Mouse (Mus musculus): ENCODE results near the gene Gpr34. TPM values are rescaled to one million over a fixed set of nuclear protein-coding genes. Genes with fewer than 3 reads are reported as not detected.

Gene Gpr34
- polyA plus RNA-seq, 1 experiment from 2014 or later, result 0.38 TPM

DNA sequence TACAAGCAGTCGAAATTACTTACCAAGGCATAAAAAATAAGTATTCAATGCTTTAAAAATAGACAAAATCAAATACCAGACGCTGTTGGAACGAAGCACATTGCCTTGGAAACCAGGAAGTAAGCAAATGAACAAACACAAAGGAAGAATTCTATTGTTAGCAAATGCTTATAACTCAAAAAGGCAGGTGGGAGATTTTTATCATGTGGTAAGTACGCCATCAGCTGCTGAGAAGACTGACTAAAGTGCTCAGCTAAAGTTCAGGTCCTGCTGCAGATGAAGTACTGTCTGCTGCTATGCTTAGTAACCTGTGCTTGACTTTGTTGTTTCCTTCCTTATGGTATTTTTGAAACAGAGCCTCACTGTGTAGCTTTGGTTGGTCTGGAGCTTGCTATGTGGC, 13.4 kb upstream of the Gpr34 start:
- no peak for ATAC-seq (ENCODE audit: low read depth)
- Histone ChIP-seq H3K4me1 (ENCODE audit: control insufficient read depth, low read depth, low read length) (no peaks in the 10 kb centered on the region), H3K4me3 (ENCODE audit: low read depth, low read length) (no peak overlapping the region), H3K9ac (ENCODE audit: low read depth, low read length) (no peak overlapping the region), H3K9me3 (replicated peaks; ENCODE audit: control insufficient read depth, low read length) (no peaks in the 10 kb centered on the region), H3K27me3 (ENCODE audit: control insufficient read depth, insufficient read depth, low read depth, low read length) (no peaks in the 10 kb centered on the region), H3K27ac (ENCODE audit: low read length) (no peak overlapping the region), H3K36me3 (ENCODE audit: control insufficient read depth, insufficient read depth) (no peaks in the 10 kb centered on the region), H3K4me2 (ENCODE audit: low read depth, low read length) (no peak overlapping the region)
- 52% methylated on average over 4 of the region's 4 CpGs for WGBS (ENCODE audit: insufficient replicate concordance)

DNA sequence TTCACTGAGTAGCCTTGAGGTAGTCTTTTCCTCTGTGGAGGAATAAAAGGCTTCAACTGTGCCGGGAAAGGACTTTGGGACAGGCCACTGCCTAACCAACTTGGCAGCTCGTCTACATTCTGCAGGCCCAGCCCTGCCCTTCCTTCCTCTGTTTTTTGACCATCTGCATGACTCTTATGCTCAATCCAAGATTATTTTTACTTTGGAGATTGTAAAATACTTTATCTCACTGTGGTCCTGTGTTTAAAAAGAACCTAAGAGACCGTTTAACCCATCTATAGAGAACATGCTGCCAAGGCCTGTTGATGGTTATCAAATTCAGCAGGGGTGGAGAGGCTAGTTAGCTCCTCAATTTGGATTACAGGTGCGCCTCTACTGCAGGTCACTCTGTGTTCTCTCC, 10.4 kb upstream of the Gpr34 start:
- Histone ChIP-seq H3K27ac (ENCODE audit: low read length) (no peak overlapping the region), H3K9ac (ENCODE audit: low read depth, low read length) (no peak overlapping the region), H3K27me3 (ENCODE audit: control insufficient read depth, insufficient read depth, low read depth, low read length) (no peaks in the 10 kb centered on the region), H3K4me2 (ENCODE audit: low read depth, low read length) (no peak overlapping the region), H3K36me3 (ENCODE audit: control insufficient read depth, insufficient read depth) (no peaks in the 10 kb centered on the region), H3K4me1 (ENCODE audit: control insufficient read depth, low read depth, low read length) (no peaks in the 10 kb centered on the region), H3K9me3 (replicated peaks; ENCODE audit: control insufficient read depth, low read length) (no peaks in the 10 kb centered on the region), H3K4me3 (ENCODE audit: low read depth, low read length) (no peak overlapping the region)
- WGBS (ENCODE audit: insufficient replicate concordance), result 58% methylated on average over 4 of the region's 4 CpGs
- no peak for ATAC-seq (ENCODE audit: low read depth)

DNA sequence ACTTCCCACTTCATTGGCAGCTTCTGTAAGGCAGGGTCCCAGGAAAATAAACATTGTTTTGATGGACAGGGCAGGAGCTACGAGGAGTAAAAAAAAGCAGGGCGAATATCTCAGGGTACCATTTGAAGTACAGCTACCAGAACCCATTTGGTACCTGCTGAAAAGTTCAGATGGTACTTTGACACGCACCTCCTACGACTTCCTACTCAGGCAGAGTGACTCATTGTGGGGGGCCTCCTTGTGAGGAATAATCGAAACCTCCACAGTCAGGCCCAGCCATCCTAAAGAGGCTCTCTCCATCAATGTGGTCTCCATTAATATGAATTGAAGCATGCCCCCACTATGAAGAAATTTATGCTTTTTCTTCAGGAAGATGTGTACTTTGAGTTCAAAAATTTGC, 9.2 kb upstream of the Gpr34 start:
- H3K27me3 ChIP-seq (ENCODE audit: control insufficient read depth, insufficient read depth, low read depth, low read length), result no peaks in the 10 kb centered on the region
- no peak overlapping the region for H3K27ac ChIP-seq (ENCODE audit: low read length)
- no peak overlapping the region for H3K4me2 ChIP-seq (ENCODE audit: low read depth, low read length)
- ATAC-seq (ENCODE audit: low read depth), result no peak
- H3K9ac ChIP-seq (ENCODE audit: low read depth, low read length), result no peak overlapping the region
- 54% methylated on average over 5 of the region's 5 CpGs for WGBS (ENCODE audit: insufficient replicate concordance)
- no peaks in the 10 kb centered on the region for H3K4me1 ChIP-seq (ENCODE audit: control insufficient read depth, low read depth, low read length)
- no peak overlapping the region for H3K4me3 ChIP-seq (ENCODE audit: low read depth, low read length)
- no peaks in the 10 kb centered on the region for H3K36me3 ChIP-seq (ENCODE audit: control insufficient read depth, insufficient read depth)
- H3K9me3 ChIP-seq (replicated peaks; ENCODE audit: control insufficient read depth, low read length), result no peaks in the 10 kb centered on the region

DNA sequence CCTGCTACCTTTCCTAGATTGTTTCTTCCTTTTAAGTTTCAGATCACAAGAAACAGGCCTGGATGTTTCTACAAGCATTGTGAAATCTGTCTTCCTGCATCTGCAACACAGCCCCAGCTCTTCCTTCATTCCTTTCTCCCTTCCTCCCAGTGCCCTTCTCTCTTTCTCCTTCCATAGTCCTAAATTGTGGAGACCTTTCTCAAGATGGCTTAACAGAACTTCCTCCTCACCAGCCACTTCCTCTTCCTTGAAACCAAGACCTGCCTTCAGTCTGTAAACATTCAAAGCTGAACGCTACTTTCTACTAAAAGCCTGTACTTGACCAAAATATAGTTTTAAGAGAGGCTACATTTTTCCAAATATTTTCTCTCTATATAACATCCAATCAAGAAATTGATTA, 4.5 kb downstream of the Gpr34 start:
- Histone ChIP-seq H3K4me2 (ENCODE audit: low read depth, low read length) (no peak overlapping the region), H3K27ac (ENCODE audit: low read length) (no peak overlapping the region), H3K36me3 (ENCODE audit: control insufficient read depth, insufficient read depth) (no peaks in the 10 kb centered on the region), H3K4me1 (ENCODE audit: control insufficient read depth, low read depth, low read length) (no peaks in the 10 kb centered on the region), H3K9ac (ENCODE audit: low read depth, low read length) (no peak overlapping the region), H3K4me3 (ENCODE audit: low read depth, low read length) (no peak overlapping the region), H3K9me3 (replicated peaks; ENCODE audit: control insufficient read depth, low read length) (no peaks in the 10 kb centered on the region), H3K27me3 (ENCODE audit: control insufficient read depth, insufficient read depth, low read depth, low read length) (no peaks in the 10 kb centered on the region)
- 42% methylated on average over 1 of the region's 1 CpGs for WGBS (ENCODE audit: insufficient replicate concordance)
- ATAC-seq (ENCODE audit: low read depth), result no peak

DNA sequence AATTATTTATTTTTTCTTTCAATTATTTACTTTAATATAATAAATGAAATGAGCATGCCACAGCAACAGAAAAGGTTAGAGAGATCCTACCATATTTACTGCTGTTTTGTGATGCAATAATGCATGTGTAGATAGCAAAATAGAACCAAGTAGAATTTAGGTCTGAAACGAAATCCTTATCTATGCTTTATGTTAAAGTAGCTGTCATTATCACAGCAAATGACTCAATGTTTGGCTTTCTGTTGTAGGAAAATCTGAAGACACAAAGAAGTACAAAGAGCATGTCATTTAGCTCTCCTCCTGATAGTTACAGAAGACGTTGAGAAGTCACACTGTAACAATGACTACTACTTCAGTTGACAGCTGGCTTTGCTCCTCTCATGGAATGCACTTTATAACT, 7.0 kb downstream of the Gpr34 start:
- Histone ChIP-seq H3K36me3 (ENCODE audit: control insufficient read depth, insufficient read depth) (no peaks in the 10 kb centered on the region), H3K27ac (ENCODE audit: low read length) (no peak overlapping the region), H3K4me1 (ENCODE audit: control insufficient read depth, low read depth, low read length) (no peaks in the 10 kb centered on the region), H3K27me3 (ENCODE audit: control insufficient read depth, insufficient read depth, low read depth, low read length) (no peaks in the 10 kb centered on the region), H3K4me3 (ENCODE audit: low read depth, low read length) (no peak overlapping the region), H3K9me3 (replicated peaks; ENCODE audit: control insufficient read depth, low read length) (no peaks in the 10 kb centered on the region), H3K4me2 (ENCODE audit: low read depth, low read length) (no peak overlapping the region), H3K9ac (ENCODE audit: low read depth, low read length) (no peak overlapping the region)
- WGBS (ENCODE audit: insufficient replicate concordance), result 30% methylated on average over 2 of the region's 2 CpGs
- no peak for ATAC-seq (ENCODE audit: low read depth)

DNA sequence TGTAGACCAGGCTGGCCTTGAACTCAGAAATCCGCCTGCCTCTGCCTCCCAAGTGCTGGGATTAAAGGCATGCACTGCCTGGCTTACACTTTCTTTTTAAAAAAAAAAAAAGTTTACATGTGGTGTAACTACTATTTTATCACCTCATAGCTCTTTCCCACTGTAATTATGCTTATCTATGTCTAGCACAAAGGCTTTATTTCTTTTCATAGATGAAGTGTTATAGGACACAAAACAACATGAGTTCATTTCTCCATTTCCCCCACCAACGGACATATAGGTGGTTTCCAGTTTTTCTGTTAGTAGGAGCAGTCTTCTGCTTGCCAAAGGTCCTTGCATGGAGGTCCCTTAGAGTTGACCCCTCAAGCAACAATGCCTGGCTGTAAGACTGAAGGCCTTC, 20.0 kb downstream of the Gpr34 start:
- Histone ChIP-seq H3K36me3 (ENCODE audit: control insufficient read depth, insufficient read depth) (no peaks in the 10 kb centered on the region), H3K27me3 (ENCODE audit: control insufficient read depth, insufficient read depth, low read depth, low read length) (no peaks in the 10 kb centered on the region), H3K9ac (ENCODE audit: low read depth, low read length) (no peak overlapping the region), H3K4me3 (ENCODE audit: low read depth, low read length) (no peak overlapping the region), H3K4me1 (ENCODE audit: control insufficient read depth, low read depth, low read length) (no peaks in the 10 kb centered on the region; the same call in 1 of the 2 replicates), H3K27ac (ENCODE audit: low read length) (no peak overlapping the region), H3K4me2 (ENCODE audit: low read depth, low read length) (no peak overlapping the region), H3K9me3 (replicated peaks; ENCODE audit: control insufficient read depth, low read length) (no peaks in the 10 kb centered on the region)
- WGBS (ENCODE audit: insufficient replicate concordance), result 28% methylated on average over 2 of the region's 2 CpGs
- no peak for ATAC-seq (ENCODE audit: low read depth)

DNA sequence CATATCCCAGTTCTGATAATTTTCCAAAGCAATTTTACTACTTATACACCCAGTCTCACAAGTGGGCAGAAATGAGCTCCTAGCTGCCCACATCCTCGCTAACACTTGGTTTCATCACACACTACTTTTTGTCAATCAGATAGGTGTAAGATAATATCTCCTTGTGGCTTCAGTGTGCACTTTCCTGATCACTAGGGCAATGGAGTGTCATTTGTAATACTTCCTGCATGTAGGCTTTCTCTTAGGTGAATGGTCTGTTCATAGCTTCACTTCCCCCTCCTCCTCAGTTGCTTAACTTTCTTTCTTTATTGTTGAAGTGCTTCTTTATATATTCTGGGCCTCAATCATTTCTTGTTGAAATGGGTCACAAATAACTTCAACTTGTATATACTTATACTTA, 20.4 kb downstream of the Gpr34 start:
- Histone ChIP-seq H3K27ac (ENCODE audit: low read length) (no peak overlapping the region), H3K4me2 (ENCODE audit: low read depth, low read length) (no peak overlapping the region), H3K36me3 (ENCODE audit: control insufficient read depth, insufficient read depth) (no peaks in the 10 kb centered on the region), H3K4me1 (ENCODE audit: control insufficient read depth, low read depth, low read length) (no peaks in the 10 kb centered on the region; the same call in 1 of the 2 replicates), H3K9me3 (replicated peaks; ENCODE audit: control insufficient read depth, low read length) (no peaks in the 10 kb centered on the region), H3K27me3 (ENCODE audit: control insufficient read depth, insufficient read depth, low read depth, low read length) (no peaks in the 10 kb centered on the region), H3K9ac (ENCODE audit: low read depth, low read length) (no peak overlapping the region), H3K4me3 (ENCODE audit: low read depth, low read length) (no peak overlapping the region)
- ATAC-seq (ENCODE audit: low read depth), result no peak
- 58% methylated on average over 1 of the region's 1 CpGs for WGBS (ENCODE audit: insufficient replicate concordance)

DNA sequence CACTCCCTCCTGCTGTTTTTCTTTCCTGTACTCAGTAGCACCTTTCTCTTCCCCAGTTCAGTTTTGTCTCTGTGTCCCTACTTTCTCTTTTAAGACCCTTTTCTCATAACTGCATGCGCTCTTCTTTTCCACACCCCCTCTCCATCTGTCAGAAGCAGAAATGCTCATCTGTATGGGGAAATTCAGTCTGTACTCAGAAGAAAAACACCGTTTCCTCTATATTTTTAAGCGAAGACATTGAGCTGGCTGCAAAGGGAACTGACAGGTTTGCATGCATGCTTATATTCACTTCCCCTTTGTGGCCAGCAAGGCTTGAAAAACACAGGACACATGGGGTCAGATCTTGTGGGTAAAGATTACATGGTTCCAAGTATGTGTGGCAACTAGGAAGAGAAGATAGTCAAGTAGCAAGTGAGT, 23.1 kb downstream of the Gpr34 start:
- WGBS (ENCODE audit: insufficient replicate concordance), result 28% methylated on average over 3 of the region's 3 CpGs
- no peaks in the 10 kb centered on the region for H3K9me3 ChIP-seq (replicated peaks; ENCODE audit: control insufficient read depth, low read length)
- no peak overlapping the region for H3K9ac ChIP-seq (ENCODE audit: low read depth, low read length)
- H3K27me3 ChIP-seq (ENCODE audit: control insufficient read depth, insufficient read depth, low read depth, low read length), result no peaks in the 10 kb centered on the region
- no peak for ATAC-seq (ENCODE audit: low read depth)
- no peak overlapping the region for H3K4me3 ChIP-seq (ENCODE audit: low read depth, low read length)
- no peaks in the 10 kb centered on the region for H3K36me3 ChIP-seq (ENCODE audit: control insufficient read depth, insufficient read depth)
- H3K4me1 ChIP-seq (ENCODE audit: control insufficient read depth, low read depth, low read length), result no peaks in the 10 kb centered on the region; the same call in 1 of the 2 replicates
- peak overlapping the region; percentile 50; the same call in 1 of the 2 replicates for H3K27ac ChIP-seq (ENCODE audit: low read length)
- H3K4me2 ChIP-seq (ENCODE audit: low read depth, low read length), result no peak overlapping the region

DNA sequence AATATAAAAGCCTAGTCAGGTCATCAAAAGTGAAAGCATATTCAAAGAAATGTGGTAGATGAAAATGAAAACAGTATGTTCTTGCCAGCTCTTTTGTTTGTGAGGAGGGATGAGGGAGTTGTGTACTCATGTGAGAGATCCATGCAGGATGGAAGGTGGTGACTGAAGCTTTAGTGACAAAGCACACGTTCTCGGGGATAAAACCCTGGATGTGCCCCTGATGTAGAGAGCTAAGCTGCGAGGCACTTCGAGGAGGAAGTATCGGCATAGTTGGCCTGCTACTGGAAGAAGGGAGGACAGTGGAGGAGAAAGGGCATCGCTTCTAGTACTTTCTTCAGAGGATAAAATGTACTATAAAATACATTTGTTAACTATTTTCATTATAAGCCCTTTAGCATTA, 24.0 kb downstream of the Gpr34 start:
- ATAC-seq (ENCODE audit: low read depth), result no peak
- no peaks in the 10 kb centered on the region; the same call in 1 of the 2 replicates for H3K4me1 ChIP-seq (ENCODE audit: control insufficient read depth, low read depth, low read length)
- H3K27me3 ChIP-seq (ENCODE audit: control insufficient read depth, insufficient read depth, low read depth, low read length), result no peaks in the 10 kb centered on the region
- peak overlapping the region; percentile 20; the same call in 1 of the 2 replicates for H3K9ac ChIP-seq (ENCODE audit: low read depth, low read length)
- H3K4me3 ChIP-seq (ENCODE audit: low read depth, low read length), result peak overlapping the region; percentile 15; the same call in 1 of the 2 replicates
- WGBS (ENCODE audit: insufficient replicate concordance), result 48% methylated on average over 6 of the region's 6 CpGs
- no peaks in the 10 kb centered on the region for H3K9me3 ChIP-seq (replicated peaks; ENCODE audit: control insufficient read depth, low read length)
- H3K27ac ChIP-seq (ENCODE audit: low read length), result peak overlapping the region; percentile 44
- H3K4me2 ChIP-seq (ENCODE audit: low read depth, low read length), result peak overlapping the region; percentile 37
- H3K36me3 ChIP-seq (ENCODE audit: control insufficient read depth, insufficient read depth), result no peaks in the 10 kb centered on the region

Measured in liver, embryonic 16.5 days (tissue).